Mouse (Mus musculus): ENCODE data around the gene Trim8.

DNA sequence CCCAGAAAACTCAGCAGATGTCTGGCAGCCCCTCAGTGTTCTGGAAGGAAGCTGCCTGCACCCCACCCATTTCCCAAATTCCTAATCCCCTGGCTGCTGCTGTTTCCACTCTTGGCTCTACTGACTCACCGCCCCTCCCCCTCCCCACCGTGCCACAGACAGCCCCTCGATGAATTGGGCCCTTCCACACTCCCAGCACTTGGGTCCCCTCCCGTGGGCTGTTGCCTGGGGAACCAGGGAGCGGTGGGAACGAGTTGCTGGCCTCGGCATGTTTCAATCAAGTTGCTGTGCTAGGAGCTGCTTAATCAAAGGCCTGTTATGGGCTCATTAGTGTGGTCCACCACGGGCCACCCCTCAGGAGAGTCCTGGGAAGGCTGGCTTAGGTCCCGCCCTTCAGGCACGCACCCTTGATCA, 24.1 kb upstream of the Trim8 start:
- TF ChIP-seq CTCF (IDR thresholded peaks at IDR 0.05; ENCODE audit: borderline replicate concordance, extremely low read depth, insufficient read depth, insufficient read length), result no peak
- TF ChIP-seq POLR2A (IDR thresholded peaks at IDR 0.05; ENCODE audit: borderline replicate concordance, extremely low read depth, insufficient read depth, insufficient read length, poor library complexity, severe bottlenecking), result no peak
